Mouse (Mus musculus) bone marrow, adult 2 months (tissue): ENCODE measurements around the gene Nup160.

Experiments
- CTCF ChIP-seq: fragments of 200-500 bp; IDR thresholded peaks from 2 replicates; pipeline ENCODE4 v1.5.1; 2011; ENCODE audit warnings: low read length, control low read depth; ENCODE audit not compliant: control insufficient read depth, insufficient read depth
- POLR2A ChIP-seq: fragments of 200-500 bp; IDR thresholded peaks from 2 replicates; pipeline ENCODE4 v1.6.1; 2011; ENCODE audit warnings: low read depth, mild to moderate bottlenecking, control low read depth, low read length, borderline replicate concordance; ENCODE audit not compliant: control insufficient read depth

GRCm38 (mm10) chr2:90659639-90660038 lies 17.4 kb upstream of the Nup160 start:
- TF ChIP-seq POLR2A (no peak), CTCF (no peak)
